Comparison of ENCODE assay signal across 13 mouse cellular contexts in the genomic region with DNA sequence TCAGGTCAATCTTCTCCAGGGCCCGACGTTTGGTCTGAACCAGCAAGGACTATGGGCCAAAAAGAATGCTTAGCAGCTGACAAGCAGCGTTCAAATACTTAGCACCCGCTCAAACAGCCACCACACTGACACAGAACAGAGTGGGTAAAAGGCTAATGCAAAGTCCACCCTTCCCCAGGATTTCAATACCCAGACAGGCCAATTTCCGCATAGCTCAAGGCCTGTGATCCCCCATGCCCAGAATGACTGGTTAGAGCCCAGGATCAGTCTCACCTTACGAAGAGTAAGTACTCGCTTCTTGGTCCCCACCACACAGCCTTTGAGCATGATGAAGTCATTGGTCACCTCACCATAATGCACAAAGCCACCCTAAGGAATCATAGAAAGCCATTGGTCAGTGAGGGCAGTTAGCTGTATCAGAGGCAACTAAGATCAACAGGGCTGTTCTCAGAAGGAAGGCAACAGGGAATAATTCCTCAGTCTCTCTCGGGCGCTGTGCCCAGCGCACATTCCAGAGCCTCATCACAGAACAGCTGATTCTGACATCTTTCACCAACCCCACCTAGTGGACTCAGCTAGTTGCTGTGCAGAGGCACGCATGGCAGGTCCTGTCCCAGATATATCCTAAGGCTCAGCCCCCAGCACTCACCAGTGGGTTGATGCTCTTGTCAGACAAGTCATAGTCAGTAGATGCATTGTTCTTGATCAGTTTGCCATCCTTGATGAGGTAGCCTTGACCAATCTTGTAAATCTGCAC. TPM values are rescaled to one million over a fixed set of nuclear protein-coding genes. Genes with fewer than 3 reads are reported as not detected.
DNase-seq lines count a peak whose midpoint lies in the region; ATAC-seq and TF ChIP-seq lines count a peak whose summit lies in the region.
"Had no signal": no experiment of that assay in that cellular context is flagged by ENCODE, and none has a peak within 500 bp of the region (broad histone marks: within the 10 kb centered on the region; RNA-seq: fewer than 3 reads in every experiment).

No protein-coding gene starts in this region.

- peak; percentile 40 for TF ChIP-seq CTCF in heart, adult 2 months (IDR thresholded peaks at IDR 0.05)
- TF ChIP-seq CTCF in layer of hippocampus, adult 2 months (conservative IDR thresholded peaks at IDR 0.05): peak; percentile 40
- TF ChIP-seq CTCF in MEL (IDR thresholded peaks at IDR 0.05 in 2 of 3, conservative IDR thresholded peaks at IDR 0.05 in 1 of 3; ENCODE audit: control insufficient read depth in 1 of 3, insufficient read depth in 1 of 3, low read depth in 2 of 3, low read length in 3 of 3, poor library complexity in 1 of 3, severe bottlenecking in 1 of 3): no peak

- no peaks in the 10 kb centered on the region for H3K9me3 ChIP-seq in MEL (replicated peaks; ENCODE audit: insufficient read depth, low read length)
- no peaks in the 10 kb centered on the region for H3K9me3 ChIP-seq in liver, embryonic 13.5 days (replicated peaks)
- H3K9me3 ChIP-seq: forebrain, embryonic 12.5 days; kidney, embryonic 15.5 days had no signal

- no peak overlapping the region for H3K27ac ChIP-seq in heart, adult 2 months
- H3K27ac ChIP-seq in layer of hippocampus, adult 2 months: no peak overlapping the region
- peak overlapping the region; percentile 13 for H3K27ac ChIP-seq in MEL (ENCODE audit: control insufficient read depth, low read depth, low read length)
- peak overlapping the region; percentile 94 for H3K27ac ChIP-seq in liver, embryonic 13.5 days
- H3K27ac ChIP-seq: forebrain, embryonic 12.5 days; kidney, embryonic 15.5 days had no signal

- peaks cover 20% of the 10 kb centered on the region for H3K4me1 ChIP-seq in heart, adult 2 months (ENCODE audit: control insufficient read depth, insufficient read depth, low read length)
- H3K4me1 ChIP-seq in MEL (ENCODE audit: control insufficient read depth in 1 of 2, insufficient read depth in 2 of 2, low read length in 2 of 2): no peaks in the 10 kb centered on the region
- H3K4me1 ChIP-seq in liver, embryonic 13.5 days (replicated peaks): peaks cover 76% of the 10 kb centered on the region

- TF ChIP-seq EP300 in heart, adult 2 months (IDR thresholded peaks at IDR 0.05; ENCODE audit: insufficient read depth, low read depth, low read length): no peak
- no peak for TF ChIP-seq EP300 in MEL (IDR thresholded peaks at IDR 0.05; ENCODE audit: low read depth in 1 of 2, low read length in 2 of 2)

- no peak overlapping the region for H3K9ac ChIP-seq in heart, adult 2 months (ENCODE audit: low read depth, low read length)
- H3K9ac ChIP-seq in MEL (ENCODE audit: control insufficient read depth, low read depth, low read length, poor library complexity, severe bottlenecking): peak overlapping the region; percentile 87; the same call in 1 of the 2 replicates
- peak overlapping the region; percentile 95 for H3K9ac ChIP-seq in liver, embryonic 13.5 days
- H3K9ac ChIP-seq: forebrain, embryonic 12.5 days; kidney, embryonic 15.5 days had no signal

- no peaks in the 10 kb centered on the region for H3K79me2 ChIP-seq in heart, adult 2 months (replicated peaks; ENCODE audit: control insufficient read depth, insufficient read depth, low read length)
- peaks cover 45% of the 10 kb centered on the region for H3K79me2 ChIP-seq in MEL (ENCODE audit: control insufficient read depth, insufficient read depth, low read length, poor library complexity)

- TF ChIP-seq POLR2A in heart, adult 2 months (IDR thresholded peaks at IDR 0.05; ENCODE audit: insufficient read depth, low read depth, low read length): no peak
- TF ChIP-seq POLR2A in MEL (IDR thresholded peaks at IDR 0.05; ENCODE audit: control insufficient read depth in 1 of 2, insufficient read depth in 1 of 2, low read depth in 1 of 2, low read length in 2 of 2, poor library complexity in 1 of 2): peak in 1 of 2 experiments; percentile 18; a peak in 1 of 4 replicates

- ATAC-seq in liver, embryonic 13.5 days (ENCODE audit: low read depth): no peak
- ATAC-seq: CD4-positive, CD25-positive, alpha-beta regulatory T cell, adult 4 months had no signal

- no peak overlapping the region for H3K4me3 ChIP-seq in heart, adult 2 months
- no peak overlapping the region for H3K4me3 ChIP-seq in layer of hippocampus, adult 2 months
- peak overlapping the region in 1 of 2 experiments; percentile 85; a peak in 2 of 4 replicates for H3K4me3 ChIP-seq in MEL (ENCODE audit: control insufficient read depth in 1 of 2, insufficient read depth in 1 of 2, low read depth in 2 of 2, low read length in 2 of 2)
- H3K4me3 ChIP-seq in liver, embryonic 13.5 days (replicated peaks): peak overlapping the region; percentile 87; the same call in 1 of the 2 replicates
- H3K4me3 ChIP-seq: forebrain, embryonic 12.5 days; kidney, embryonic 15.5 days had no signal

- no peak for TF ChIP-seq RAD21 in MEL (IDR thresholded peaks at IDR 0.05; ENCODE audit: low read depth, low read length)

- peak in 1 of 2 experiments; percentile 34 for DNase-seq in heart, adult 2 months
- no peak for DNase-seq in heart, postnatal 25 days (ENCODE audit: low spot score)
- DNase-seq in layer of hippocampus, adult 2 months (ENCODE audit: low spot score in 2 of 2): no peak
- DNase-seq in layer of hippocampus, adult 9-11 months: no peak
- peak; percentile 54 for DNase-seq in MEL (ENCODE audit: low read depth, low spot score)
- no peak for DNase-seq in liver, embryonic 13.5 days
- DNase-seq in spleen, postnatal 14 days (ENCODE audit: low spot score in 2 of 2): no peak
- DNase-seq in thymus, adult 18-20 months: no peak
- DNase-seq: cerebellum, adult 11 months; retina, postnatal 1 day had no signal

- intact Hi-C loops in heart, adult 2 months (cut with DNase I): loop anchor here (10.0 kb wide), 1 partner anchor 333 kb away; a partner anchor contains a TSS
- intact Hi-C loops in heart, postnatal 25 days (cut with DNase I): no loop called here

- peak overlapping the region; percentile 90 for H3K4me2 ChIP-seq in liver, embryonic 13.5 days
- H3K4me2 ChIP-seq: forebrain, embryonic 12.5 days; kidney, embryonic 15.5 days had no signal

- no peaks in the 10 kb centered on the region for H3K27me3 ChIP-seq in heart, adult 2 months (ENCODE audit: control insufficient read depth, insufficient read depth, low read length)
- no peaks in the 10 kb centered on the region for H3K27me3 ChIP-seq in MEL (ENCODE audit: control insufficient read depth in 1 of 2, insufficient read depth in 2 of 2, low read length in 2 of 2)
- no peaks in the 10 kb centered on the region for H3K27me3 ChIP-seq in liver, embryonic 13.5 days
- H3K27me3 ChIP-seq: forebrain, embryonic 12.5 days; kidney, embryonic 15.5 days had no signal

- 64% methylated on average over 11 of the region's 11 CpGs for WGBS in heart, adult 2 months
- 70% methylated on average over 11 of the region's 11 CpGs for WGBS in liver, embryonic 13.5 days (ENCODE audit: insufficient replicate concordance)

- peaks cover 23% of the 10 kb centered on the region for H3K36me3 ChIP-seq in heart, adult 2 months (ENCODE audit: control insufficient read depth, insufficient read depth, low read length)
- H3K36me3 ChIP-seq in MEL (ENCODE audit: control insufficient read depth in 1 of 2, insufficient read depth in 2 of 2, low read length in 2 of 2): peaks cover 15% of the 10 kb centered on the region in 2 experiments; a peak in 3 of 4 replicates
- peaks cover 61% of the 10 kb centered on the region for H3K36me3 ChIP-seq in liver, embryonic 13.5 days

TF ChIP-seq in MEL, 35 proteins besides CTCF, POLR2A, EP300 and RAD21:
- TF ChIP-seq USF2 (IDR thresholded peaks at IDR 0.05; ENCODE audit: borderline replicate concordance in 1 of 2, insufficient read depth in 1 of 2, low read depth in 1 of 2, low read length in 2 of 2): no peak
- 0 out of 2 replicates have a peak, but pooled peaks have one; percentile 42 for TF ChIP-seq ZMIZ1 (IDR thresholded peaks at IDR 0.05; ENCODE audit: low read depth, low read length)

RNA-seq across cellular contexts. Expression of a gene that starts 12.9 kb away (rescaled TPM):
- total RNA-seq in heart, adult 2 months (2021): 10 to 100 TPM; 69.6 to 95.0 TPM
- 247 and 250 TPM in 2 replicates for polyA plus RNA-seq in heart, adult 2 months (2012; rRNA removed)
- total RNA-seq in heart, postnatal 25 days (2021): 10 to 100 TPM; 77.5 to 92.2 TPM
- total RNA-seq in layer of hippocampus, adult 2 months (2021): 100 to 1,000 TPM; 356 to 380 TPM
- total RNA-seq in MEL (2012; rRNA removed): 93.7 and 105 TPM in 2 replicates
- polyA plus RNA-seq in MEL (2012; ENCODE audit: insufficient read depth in 1 of 2, insufficient read length in 2 of 2, low read depth in 1 of 2, low replicate concordance in 2 of 2, missing spikeins in 1 of 2): 100 to 1,000 TPM in 1 of 2 experiments, not detected in 1; 115 TPM
- polyA plus RNA-seq in liver, embryonic 13.5 days (2015; fragmentation: Nextera tagmentation; extraction: Ambion mirVana): 16.0 and 20.5 TPM in 2 replicates

RNA-seq across cellular contexts. Expression of a gene that starts 13.4 kb away (rescaled TPM):
- 100 to 1,000 TPM; 137 to 150 TPM for total RNA-seq in heart, adult 2 months (2021)
- 201 and 230 TPM in 2 replicates for polyA plus RNA-seq in heart, adult 2 months (2012; rRNA removed)
- total RNA-seq in heart, postnatal 25 days (2021): 100 to 1,000 TPM; 154 to 183 TPM
- total RNA-seq in layer of hippocampus, adult 2 months (2021): 100 to 1,000 TPM; 558 to 583 TPM
- total RNA-seq in MEL (2012; rRNA removed): 1,686 and 1,722 TPM in 2 replicates
- polyA plus RNA-seq in MEL (2012; ENCODE audit: insufficient read depth in 1 of 2, insufficient read length in 2 of 2, low read depth in 1 of 2, low replicate concordance in 2 of 2, missing spikeins in 1 of 2): 1,000 to 10,000 TPM in 1 of 2 experiments, 100 to 1,000 TPM in 1; 543 to 1,096 TPM
- polyA plus RNA-seq in liver, embryonic 13.5 days (2015; fragmentation: Nextera tagmentation; extraction: Ambion mirVana): 807 and 835 TPM in 2 replicates

RNA-seq across cellular contexts. Expression of a gene that starts 54.7 kb away (rescaled TPM):
- total RNA-seq in heart, adult 2 months (2021): 10 to 100 TPM; 17.8 to 24.5 TPM
- polyA plus RNA-seq in heart, adult 2 months (2012; rRNA removed): 24.1 and 29.3 TPM in 2 replicates
- total RNA-seq in heart, postnatal 25 days (2021): 10 to 100 TPM; 23.7 to 26.5 TPM
- total RNA-seq in layer of hippocampus, adult 2 months (2021): 10 to 100 TPM; 28.2 to 30.2 TPM
- 18.2 and 23.3 TPM in 2 replicates for total RNA-seq in MEL (2012; rRNA removed)
- polyA plus RNA-seq in MEL (2012; ENCODE audit: insufficient read depth in 1 of 2, insufficient read length in 2 of 2, low read depth in 1 of 2, low replicate concordance in 2 of 2, missing spikeins in 1 of 2): 10 to 100 TPM in 1 of 2 experiments, not detected in 1; 31.1 TPM
- polyA plus RNA-seq in liver, embryonic 13.5 days (2015; fragmentation: Nextera tagmentation; extraction: Ambion mirVana): 12.5 and 12.9 TPM in 2 replicates

Comparison
In these comparisons a context has a peak if more than half of its experiments do, and no peak if none do; other contexts are left out.
1. H3K27ac ChIP-seq: peak in MEL (single experiment) and liver, embryonic 13.5 days (single experiment); none in heart, adult 2 months (single experiment) and layer of hippocampus, adult 2 months (single experiment).
2. CTCF ChIP-seq: peak in heart, adult 2 months (single experiment) and layer of hippocampus, adult 2 months (single experiment); none in MEL (0 of 3).